Mouse (Mus musculus) midbrain, postnatal 0 days (tissue): ENCODE data around the gene Il4ra. TPM values are rescaled to one million over a fixed set of nuclear protein-coding genes. Genes with fewer than 3 reads are reported as not detected.

Experiments
- ATAC-seq: fragments of 200-750 bp; cut with Nextera tagmentation; 2 replicates; pipeline ENCODE4 v1.8.0; 2017; ENCODE audit warnings: moderate number of reproducible peaks, mild to moderate bottlenecking, moderate TSS enrichment, moderate library complexity; ENCODE audit not compliant: low FRiP score
- DNase-seq: peaks from one replicate; pipeline ENCODE4 v3.0.0-alpha.2; 2015; ENCODE audit warnings: low spot score
- H3K27ac ChIP-seq: fragments of 300-500 bp; sonication (generic); 2 replicates; pipeline ENCODE4 v1.5.1; 2014; ENCODE audit warnings: low read depth, mild to moderate bottlenecking, low read length, mixed read lengths
- H3K27me3 ChIP-seq: fragments of 300-500 bp; sonication (generic); 2 replicates; pipeline ENCODE4 v1.6.1; 2014; ENCODE audit warnings: low read length, control low read depth, mixed read lengths; ENCODE audit not compliant: insufficient read depth
- H3K36me3 ChIP-seq: fragments of 300-500 bp; sonication (generic); 2 replicates; pipeline ENCODE4 v1.6.1; 2014; ENCODE audit warnings: low read length, control low read depth, mixed read lengths; ENCODE audit not compliant: insufficient read depth
- H3K4me1 ChIP-seq: fragments of 300-500 bp; sonication (generic); 2 replicates; pipeline ENCODE4 v1.6.1; 2014; ENCODE audit warnings: mild to moderate bottlenecking, control low read depth, antibody characterized with exemption, low read length, mixed read lengths; ENCODE audit not compliant: insufficient read depth
- H3K4me2 ChIP-seq: fragments of 300-500 bp; sonication (generic); 2 replicates; pipeline ENCODE4 v1.6.1; 2014; ENCODE audit warnings: low read depth, mild to moderate bottlenecking, low read length, mixed read lengths; ENCODE audit not compliant: poor library complexity, severe bottlenecking
- H3K4me3 ChIP-seq: fragments of 300-500 bp; sonication (generic); 2 replicates; pipeline ENCODE4 v1.5.1; 2014; ENCODE audit warnings: low read depth, mild to moderate bottlenecking, low read length, moderate library complexity
- H3K9ac ChIP-seq: fragments of 300-500 bp; sonication (generic); replicated peaks from 2 replicates; pipeline ENCODE4 v1.6.1; 2014; ENCODE audit warnings: mild to moderate bottlenecking, low read length, moderate library complexity, mixed read lengths; ENCODE audit not compliant: poor library complexity, severe bottlenecking
- H3K9me3 ChIP-seq: fragments of 300-500 bp; sonication (generic); 2 replicates; pipeline ENCODE4 v1.6.1; 2016; ENCODE audit warnings: low read length, control low read depth
- CTCF ChIP-seq: IDR thresholded peaks from 2 replicates; pipeline ENCODE4 v1.5.1; 2016; ENCODE audit warnings: antibody characterized with exemption, mild to moderate bottlenecking
- WGBS: fragments of 180-500 bp; shearing (Covaris S2); extraction: QIAGEN DNeasy Blood & Tissue Kit; methylation state at CpG from one replicate; pipeline ENCODE4 v1.1.7; 2014; 5-methylcytosine and 5-hydroxymethylcytosine counted together
- polyA plus RNA-seq: library from polyadenylated mRNA; unstranded; fragments of >200 nt; fragmentation: Nextera tagmentation; extraction: Ambion mirVana; gene quantifications from 2 replicates; pipeline ENCODE4 v1.2.1, GENCODE M21; 2015
- total RNA-seq: library from RNA; depleted of rRNA; stranded (reverse); fragments of >200 nt; gene quantifications from 2 replicates; pipeline ENCODE4 v1.2.3, GENCODE M21; 2014

Gene Il4ra
- total and polyA plus RNA-seq, 2 experiments from 2014 or later: 5.4 to 12.9 TPM

DNA sequence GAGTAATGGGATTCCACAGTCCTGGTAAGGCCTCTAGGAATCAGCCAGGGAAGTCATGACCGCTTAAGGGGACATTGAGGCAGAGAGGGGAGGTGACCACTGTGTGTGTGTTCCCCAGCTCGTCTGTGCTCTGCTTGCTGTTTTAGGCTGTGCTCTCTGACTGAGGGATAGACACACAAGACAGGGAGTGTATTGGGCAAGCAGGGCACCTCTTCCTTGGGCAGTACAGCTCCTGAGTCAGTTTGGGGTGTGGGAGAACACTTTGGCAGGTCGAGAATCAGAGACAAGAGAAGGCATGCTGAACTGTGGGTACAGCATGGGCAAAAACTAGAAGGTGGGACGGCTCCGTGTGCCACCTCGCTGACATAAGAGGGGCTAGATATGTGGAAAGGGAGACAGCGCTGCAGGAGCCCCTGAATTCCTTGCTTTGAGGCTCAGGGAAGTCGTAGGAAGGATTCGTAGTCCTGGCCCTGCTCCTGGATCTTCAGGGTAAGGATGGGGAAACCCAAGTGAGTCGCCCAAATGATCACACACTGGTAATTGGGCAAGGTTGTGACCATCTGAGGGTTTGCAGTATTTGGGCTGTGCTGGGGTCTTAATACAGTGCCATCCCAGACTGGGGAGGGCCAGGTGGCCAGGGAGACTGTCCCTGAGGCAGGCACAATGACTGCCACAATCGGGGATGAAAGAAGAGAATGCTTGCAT is 1.1 kb downstream of the Il4ra start:
- DNase-seq: no peak
- Histone ChIP-seq H3K9ac (no peak overlapping the region), H3K27ac (no peak overlapping the region), H3K9me3 (no peaks in the 10 kb centered on the region), H3K4me3 (peak overlapping the region; percentile 53), H3K4me1 (peaks cover 6% of the 10 kb centered on the region), H3K27me3 (no peaks in the 10 kb centered on the region; the same call in 1 of the 2 replicates), H3K4me2 (peak overlapping the region; percentile 96), H3K36me3 (no peaks in the 10 kb centered on the region)
- WGBS: 77% methylated on average over 11 of the region's 11 CpGs
- TF ChIP-seq CTCF: no peak
- ATAC-seq: no peak

DNA sequence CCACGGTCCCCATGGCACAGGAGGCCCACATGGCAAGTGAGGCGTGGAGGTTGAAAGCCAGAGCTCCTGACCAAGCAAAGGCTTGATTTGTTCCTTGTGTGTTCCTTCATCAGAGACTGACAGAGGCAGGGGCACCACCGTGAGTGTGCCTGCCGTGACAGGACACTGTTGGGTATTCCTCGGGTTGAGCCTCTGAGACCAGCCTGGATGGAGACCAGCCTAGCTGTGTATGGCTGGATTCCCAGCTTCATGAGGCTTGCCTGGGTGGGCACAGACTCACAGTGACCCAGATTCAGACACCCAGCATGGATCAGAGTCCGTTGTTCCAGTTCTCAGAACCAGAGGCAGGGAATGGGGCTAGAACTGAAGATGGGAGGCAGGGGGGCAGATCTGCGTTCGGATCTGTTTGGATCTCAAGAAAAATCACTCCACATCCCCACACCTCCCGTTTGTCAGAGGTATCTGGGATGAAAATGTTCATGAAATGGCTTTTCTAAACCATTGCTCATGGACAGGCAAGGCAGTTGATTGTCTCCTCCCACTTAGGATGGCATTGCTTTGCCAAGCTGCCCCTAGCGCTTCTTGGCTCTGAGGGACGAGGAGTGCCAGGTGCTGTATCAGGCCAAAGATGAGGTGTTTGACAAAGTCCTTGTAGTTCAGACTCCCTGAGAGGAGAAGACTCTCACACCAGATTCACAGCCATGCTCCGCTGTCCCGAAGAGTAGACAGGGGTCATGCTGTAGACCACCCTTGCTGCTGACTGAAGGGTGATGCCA is 1.9 kb downstream of the Il4ra start:
- Histone ChIP-seq H3K4me2 (no peak overlapping the region; the same call in 1 of the 2 replicates), H3K4me1 (peaks cover 11% of the 10 kb centered on the region), H3K9ac (no peak overlapping the region), H3K27me3 (no peaks in the 10 kb centered on the region; the same call in 1 of the 2 replicates), H3K36me3 (no peaks in the 10 kb centered on the region), H3K4me3 (no peak overlapping the region), H3K9me3 (no peaks in the 10 kb centered on the region), H3K27ac (no peak overlapping the region)
- DNase-seq: no peak
- TF ChIP-seq CTCF: no peak
- no peak for ATAC-seq
- WGBS: 81% methylated on average over 13 of the region's 13 CpGs

DNA sequence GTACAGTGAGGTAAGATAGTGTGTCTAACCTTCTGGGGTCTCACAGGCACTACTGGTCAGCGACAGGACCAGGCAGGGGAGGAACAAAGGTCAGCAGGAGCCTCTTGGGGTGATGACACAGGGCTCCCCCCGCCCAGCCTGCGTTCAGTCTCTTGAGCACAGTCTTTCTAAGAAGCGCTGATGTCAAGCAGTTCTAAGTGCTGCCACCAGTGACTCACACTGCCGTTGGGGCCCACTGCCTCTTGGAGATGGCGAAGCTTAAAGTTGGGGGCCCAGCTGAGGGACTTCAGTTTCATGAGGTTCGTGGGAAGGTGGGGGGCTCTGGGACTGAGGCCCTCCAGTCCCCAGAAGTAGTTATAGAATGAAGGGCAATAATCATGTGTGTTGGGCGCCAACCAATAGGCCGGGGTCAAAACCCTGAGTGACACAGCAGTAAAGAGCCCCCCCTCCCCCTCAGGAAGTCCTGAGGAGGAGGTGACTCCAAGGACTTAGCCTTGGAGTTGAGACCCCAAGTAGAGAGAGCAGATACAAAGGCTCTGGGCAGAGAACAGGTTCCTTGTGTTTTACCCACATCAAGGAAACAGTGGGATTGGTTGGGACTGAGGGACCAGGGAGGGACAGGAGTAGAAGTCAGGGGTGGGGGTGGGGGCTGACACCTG is 2.7 kb downstream of the Il4ra start:
- DNase-seq (no peak), ATAC-seq (no peak)
- Histone ChIP-seq H3K4me3 (no peak overlapping the region), H3K9ac (no peak overlapping the region), H3K4me2 (no peak overlapping the region), H3K36me3 (no peaks in the 10 kb centered on the region), H3K9me3 (no peaks in the 10 kb centered on the region), H3K27ac (no peak overlapping the region), H3K4me1 (peaks cover 11% of the 10 kb centered on the region), H3K27me3 (no peaks in the 10 kb centered on the region; the same call in 1 of the 2 replicates)
- 91% methylated on average over 9 of the region's 9 CpGs for WGBS
- no peak for TF ChIP-seq CTCF

DNA sequence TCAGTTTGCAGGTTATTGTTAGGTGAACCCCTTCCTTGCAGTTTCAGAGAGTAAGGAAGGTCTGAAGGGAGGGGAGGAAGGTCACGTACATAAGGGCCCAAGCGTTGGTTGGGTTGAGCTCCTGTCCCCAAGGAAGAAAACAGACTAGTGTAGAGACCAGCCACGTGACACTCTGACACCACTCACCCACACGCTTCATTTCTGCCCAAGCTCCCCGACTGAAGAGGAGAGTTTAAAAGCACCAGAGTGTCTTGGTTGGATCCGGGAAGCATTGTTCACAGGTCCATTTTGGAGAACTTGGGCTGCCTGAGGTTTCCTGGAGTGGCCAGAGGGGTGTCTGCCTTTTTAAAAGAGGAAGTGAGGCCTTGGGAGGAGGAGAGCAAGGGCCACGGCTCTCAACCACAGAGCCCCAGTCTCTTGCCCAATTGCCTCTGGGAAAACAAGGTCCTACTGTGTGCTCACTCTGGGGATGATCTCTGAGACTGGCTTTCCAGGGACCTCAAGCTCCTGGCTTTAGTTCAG is 3.5 kb downstream of the Il4ra start:
- no peaks in the 10 kb centered on the region for H3K36me3 ChIP-seq
- no peak overlapping the region for H3K4me3 ChIP-seq
- no peaks in the 10 kb centered on the region for H3K9me3 ChIP-seq
- H3K4me2 ChIP-seq: no peak overlapping the region
- no peak for TF ChIP-seq CTCF
- DNase-seq: no peak
- no peaks in the 10 kb centered on the region; the same call in 1 of the 2 replicates for H3K27me3 ChIP-seq
- ATAC-seq: no peak
- H3K9ac ChIP-seq: no peak overlapping the region
- H3K4me1 ChIP-seq: peaks cover 11% of the 10 kb centered on the region
- WGBS: 86% methylated on average over 7 of the region's 7 CpGs
- no peak overlapping the region for H3K27ac ChIP-seq

DNA sequence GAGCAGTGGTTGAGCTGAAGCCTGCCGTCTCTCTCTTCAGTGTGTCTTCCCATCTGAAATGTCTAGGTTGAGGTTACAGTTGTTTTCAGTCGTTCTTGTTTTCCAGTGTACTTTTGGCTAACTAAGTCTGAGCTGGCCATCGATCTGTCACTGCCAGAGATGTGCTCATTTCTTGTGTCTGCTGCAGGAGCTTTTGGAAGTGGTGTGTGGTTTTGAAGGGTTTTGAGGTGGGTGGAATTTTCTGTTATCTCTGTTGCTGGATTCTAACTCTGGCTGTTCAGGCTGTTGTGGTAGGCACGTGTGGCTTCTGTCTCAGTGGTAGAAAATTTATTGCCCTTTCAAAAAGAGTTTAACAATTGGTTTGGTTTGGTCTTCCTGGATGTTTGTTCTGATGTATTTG is 4.2 kb downstream of the Il4ra start:
- DNase-seq (no peak), ATAC-seq (no peak)
- H3K4me3 ChIP-seq: no peak overlapping the region
- no peak overlapping the region for H3K9ac ChIP-seq
- peaks cover 11% of the 10 kb centered on the region for H3K4me1 ChIP-seq
- no peak overlapping the region for H3K4me2 ChIP-seq
- no peaks in the 10 kb centered on the region for H3K9me3 ChIP-seq
- WGBS: 83% methylated on average over 4 of the region's 4 CpGs
- TF ChIP-seq CTCF: no peak
- no peaks in the 10 kb centered on the region for H3K36me3 ChIP-seq
- H3K27ac ChIP-seq: no peak overlapping the region
- no peaks in the 10 kb centered on the region; the same call in 1 of the 2 replicates for H3K27me3 ChIP-seq
